Mouse (Mus musculus) forebrain, postnatal 0 days (tissue): ENCODE measurements around the gene Tfdp2. TPM values are rescaled to one million over a fixed set of nuclear protein-coding genes. Genes with fewer than 3 reads are reported as not detected.

Experiments
- ATAC-seq: fragments of 200-750 bp; cut with Nextera tagmentation; 2 replicates; pipeline ENCODE4 v1.8.0; 2017; ENCODE audit warnings: mild to moderate bottlenecking, moderate library complexity
- DNase-seq: peaks from one replicate; pipeline ENCODE4 v3.0.0-alpha.2; 2015
- H3K27ac ChIP-seq: fragments of 300-500 bp; sonication (generic); 2 replicates; pipeline ENCODE4 v1.5.1; 2014; ENCODE audit warnings: low read depth, mild to moderate bottlenecking, antibody characterized with exemption, low read length, moderate library complexity, mixed read lengths
- H3K27me3 ChIP-seq: fragments of 300-500 bp; sonication (generic); 2 replicates; pipeline ENCODE4 v1.6.1; 2014; ENCODE audit warnings: mild to moderate bottlenecking, low read length, mixed read lengths; ENCODE audit not compliant: insufficient read depth
- H3K36me3 ChIP-seq: fragments of 300-500 bp; sonication (generic); 2 replicates; pipeline ENCODE4 v1.6.1; 2014; ENCODE audit warnings: mild to moderate bottlenecking, moderate library complexity; ENCODE audit not compliant: insufficient read depth
- H3K4me1 ChIP-seq: fragments of 300-500 bp; sonication (generic); 2 replicates; pipeline ENCODE4 v1.6.1; 2014; ENCODE audit warnings: antibody characterized with exemption; ENCODE audit not compliant: insufficient read depth
- H3K4me2 ChIP-seq: fragments of 300-500 bp; sonication (generic); 2 replicates; pipeline ENCODE4 v1.6.1; 2014; ENCODE audit warnings: low read depth, mild to moderate bottlenecking, moderate library complexity
- H3K4me3 ChIP-seq: fragments of 300-500 bp; sonication (generic); 2 replicates; pipeline ENCODE4 v1.5.1; 2014; ENCODE audit warnings: low read depth, low read length, mixed read lengths
- H3K9ac ChIP-seq: fragments of 300-500 bp; sonication (generic); 2 replicates; pipeline ENCODE4 v1.6.1; 2014; ENCODE audit warnings: mild to moderate bottlenecking
- H3K9me3 ChIP-seq: fragments of 300-500 bp; sonication (generic); 2 replicates; pipeline ENCODE4 v1.6.1; 2016; ENCODE audit warnings: low read length
- CTCF ChIP-seq: sonication (generic); IDR thresholded peaks from 2 replicates; pipeline ENCODE4 v1.5.1; 2016; ENCODE audit warnings: antibody characterized with exemption, control low read depth, low read depth
- WGBS: fragments of 180-500 bp; shearing (Covaris S2); extraction: QIAGEN DNeasy Blood & Tissue Kit; methylation state at CpG from one replicate; pipeline ENCODE4 v1.1.7; 2014; 5-methylcytosine and 5-hydroxymethylcytosine counted together
- polyA plus RNA-seq: library from polyadenylated mRNA; unstranded; fragments of >200 nt; fragmentation: Nextera tagmentation; extraction: Ambion mirVana; gene quantifications from 2 replicates; pipeline ENCODE4 v1.2.1, GENCODE M21; 2015
- total RNA-seq: library from RNA; depleted of rRNA; stranded (reverse); fragments of >200 nt; gene quantifications from 2 replicates; pipeline ENCODE4 v1.2.3, GENCODE M21; 2014

Tfdp2 gene
- total and polyA plus RNA-seq, 2 experiments from 2014 or later = 16.1 to 21.3 TPM

DNA sequence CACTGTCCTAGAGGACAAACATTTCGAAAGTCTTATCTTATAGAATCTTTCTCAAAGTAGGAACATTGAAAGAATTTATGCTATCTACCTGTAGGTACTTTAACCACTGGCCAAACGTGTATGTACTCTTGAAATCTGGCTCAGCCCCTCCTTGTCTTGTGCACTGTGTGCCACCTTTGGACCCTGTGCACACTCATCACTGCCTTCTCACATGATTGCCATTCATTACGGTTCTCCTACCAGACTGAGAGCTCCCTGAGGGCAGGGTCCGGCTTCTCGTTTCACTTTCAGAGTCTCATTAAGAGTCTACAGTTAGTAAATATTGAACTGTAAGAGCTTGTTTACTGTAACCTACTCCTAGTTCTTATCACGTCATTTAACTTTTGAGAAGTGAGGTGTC, 47.8 kb downstream of the Tfdp2 start:
- Histone ChIP-seq H3K4me2 (no peak overlapping the region), H3K27me3 (no peaks in the 10 kb centered on the region), H3K9me3 (no peaks in the 10 kb centered on the region), H3K4me3 (no peak overlapping the region), H3K36me3 (no peaks in the 10 kb centered on the region), H3K27ac (no peak overlapping the region), H3K9ac (no peak overlapping the region), H3K4me1 (no peaks in the 10 kb centered on the region)
- 91% methylated on average over 6 of the region's 6 CpGs for WGBS
- no peak for TF ChIP-seq CTCF
- DNase-seq = no peak
- ATAC-seq = no peak

DNA sequence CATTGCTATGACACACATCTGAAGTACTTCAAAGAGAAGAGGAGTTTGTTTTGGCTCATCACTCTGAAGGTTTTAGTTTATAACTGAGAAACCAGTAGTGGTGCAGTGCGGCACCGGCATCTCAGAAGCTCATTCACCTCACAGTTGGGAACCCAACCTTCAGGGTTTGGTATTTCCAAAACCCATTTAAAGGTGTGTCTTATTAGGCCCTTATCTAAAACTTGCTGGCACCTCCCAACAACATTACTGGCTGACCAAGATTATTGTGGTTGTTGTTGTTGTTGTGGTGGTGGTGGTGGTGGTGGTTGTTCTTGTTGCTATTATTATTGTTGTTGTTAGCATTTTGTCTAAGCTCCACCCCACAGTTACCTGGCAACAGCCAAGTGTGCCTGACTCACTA, 58.7 kb downstream of the Tfdp2 start:
- H3K27ac ChIP-seq = no peak overlapping the region
- no peak for DNase-seq
- H3K9me3 ChIP-seq = no peaks in the 10 kb centered on the region
- 90% methylated on average over 2 of the region's 2 CpGs for WGBS
- TF ChIP-seq CTCF = no peak
- H3K4me1 ChIP-seq = no peaks in the 10 kb centered on the region
- no peaks in the 10 kb centered on the region for H3K36me3 ChIP-seq
- no peaks in the 10 kb centered on the region for H3K27me3 ChIP-seq
- H3K9ac ChIP-seq = no peak overlapping the region
- no peak overlapping the region for H3K4me3 ChIP-seq
- no peak for ATAC-seq
- H3K4me2 ChIP-seq = no peak overlapping the region

DNA sequence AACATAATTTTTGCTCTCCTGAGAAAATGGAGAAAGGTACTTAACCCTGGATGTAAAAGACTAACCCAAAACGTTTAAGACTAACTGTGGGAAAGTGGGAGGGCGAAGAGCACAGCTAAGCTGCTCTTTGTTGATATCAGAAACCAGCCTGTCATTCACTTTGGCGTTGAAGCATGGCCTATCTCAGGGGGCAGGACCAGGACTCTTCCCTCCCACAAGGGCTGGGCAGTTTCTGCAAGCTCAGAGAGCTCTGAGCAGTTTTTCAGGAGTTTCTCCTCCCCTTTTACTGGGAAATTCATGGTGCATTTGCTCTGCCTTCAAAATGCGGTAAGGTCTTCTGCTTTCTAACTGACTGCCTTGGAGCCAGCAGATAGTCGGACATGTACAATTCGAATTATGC, 62.4 kb downstream of the Tfdp2 start:
- H3K36me3 ChIP-seq = no peaks in the 10 kb centered on the region
- no peaks in the 10 kb centered on the region for H3K27me3 ChIP-seq
- H3K9me3 ChIP-seq = no peaks in the 10 kb centered on the region
- no peak overlapping the region for H3K27ac ChIP-seq
- no peak for ATAC-seq
- TF ChIP-seq CTCF = no peak
- H3K4me2 ChIP-seq = no peak overlapping the region
- no peak for DNase-seq
- H3K4me3 ChIP-seq = 0 out of 2 replicates have a peak overlapping the region, but pooled peaks have one; percentile 49
- 9% methylated on average over 6 of the region's 6 CpGs for WGBS
- H3K9ac ChIP-seq = no peak overlapping the region
- no peaks in the 10 kb centered on the region; the same call in 1 of the 2 replicates for H3K4me1 ChIP-seq

DNA sequence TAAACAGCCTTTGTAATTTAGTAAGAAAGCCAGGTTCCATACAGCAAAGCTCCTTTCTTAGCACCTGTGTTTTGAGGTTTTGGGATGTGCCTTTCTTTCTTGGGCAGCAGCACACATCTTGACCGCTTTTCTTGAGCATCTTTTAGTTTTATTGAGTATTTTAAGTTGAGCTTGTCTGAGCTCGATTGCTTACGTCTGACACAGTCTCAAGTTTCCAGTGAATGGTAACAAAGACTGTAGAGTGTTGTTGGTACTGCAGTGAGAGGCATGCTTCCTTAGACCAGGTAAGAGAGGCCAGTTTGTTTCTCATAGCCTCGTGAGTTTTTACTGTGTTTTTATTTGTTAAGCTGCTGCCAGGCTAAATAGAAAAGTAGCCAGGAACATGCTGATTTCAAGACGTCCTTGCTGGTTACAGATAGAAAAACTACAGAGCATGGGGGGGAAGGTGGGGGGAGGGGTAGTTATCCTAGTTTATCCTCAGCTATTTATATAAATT, 63.0 kb downstream of the Tfdp2 start:
- Histone ChIP-seq H3K27me3 (no peaks in the 10 kb centered on the region), H3K9ac (0 out of 2 replicates have a peak overlapping the region, but pooled peaks have one; percentile 19), H3K27ac (no peak overlapping the region), H3K36me3 (no peaks in the 10 kb centered on the region), H3K9me3 (no peaks in the 10 kb centered on the region), H3K4me1 (no peaks in the 10 kb centered on the region; the same call in 1 of the 2 replicates), H3K4me2 (peak overlapping the region; percentile 47), H3K4me3 (peak overlapping the region; percentile 49)
- peak; percentile 80 for DNase-seq
- WGBS = 3% methylated on average over 5 of the region's 5 CpGs
- ATAC-seq = peak; percentile 91
- TF ChIP-seq CTCF = peak; percentile 21

DNA sequence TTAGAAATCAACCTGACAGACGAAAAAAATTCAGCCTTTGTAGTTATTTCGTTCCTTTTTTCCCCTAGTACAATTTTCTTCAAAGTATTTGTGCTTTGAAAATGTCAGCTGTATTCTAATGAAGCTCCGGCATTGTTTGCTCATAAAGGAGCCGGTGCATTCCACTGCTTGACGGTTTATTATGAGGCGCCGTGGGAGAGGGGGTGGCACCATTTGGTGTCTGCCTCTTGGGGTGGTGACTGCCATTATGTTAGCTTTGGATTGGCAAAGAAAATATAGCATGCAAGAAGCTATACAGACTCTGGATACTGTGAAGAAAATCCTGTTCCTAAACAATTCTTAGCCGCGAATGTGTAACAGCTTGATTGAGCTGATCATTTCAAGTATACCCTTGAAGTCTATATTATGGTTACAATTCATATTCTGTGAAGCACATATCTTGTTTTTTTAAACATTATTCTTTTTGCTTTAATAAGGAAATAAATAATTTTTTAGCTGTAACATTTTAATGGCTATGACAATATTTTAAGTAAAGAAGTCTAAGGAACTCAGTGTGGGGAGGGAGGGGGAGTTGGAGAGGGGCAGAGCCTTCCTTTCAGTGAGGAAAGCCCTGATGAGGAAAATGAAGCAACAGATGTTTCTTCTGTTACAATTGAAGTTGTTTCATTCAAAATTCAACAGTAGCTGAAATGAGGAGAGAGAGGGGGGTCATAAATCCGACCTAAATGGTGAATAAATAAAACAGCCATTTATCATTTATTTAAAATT, 63.9 kb downstream of the Tfdp2 start:
- DNase-seq (peak; percentile 50), ATAC-seq (peak; percentile 84)
- H3K4me3 ChIP-seq = peak overlapping the region; percentile 49
- 1% methylated on average over 10 of the region's 10 CpGs for WGBS
- H3K9me3 ChIP-seq = no peaks in the 10 kb centered on the region
- H3K27me3 ChIP-seq = no peaks in the 10 kb centered on the region
- no peak overlapping the region for H3K27ac ChIP-seq
- H3K36me3 ChIP-seq = no peaks in the 10 kb centered on the region
- no peak for TF ChIP-seq CTCF
- H3K9ac ChIP-seq = peak overlapping the region; percentile 26; the same call in 1 of the 2 replicates
- H3K4me2 ChIP-seq = peak overlapping the region; percentile 47
- H3K4me1 ChIP-seq = no peaks in the 10 kb centered on the region; the same call in 1 of the 2 replicates

DNA sequence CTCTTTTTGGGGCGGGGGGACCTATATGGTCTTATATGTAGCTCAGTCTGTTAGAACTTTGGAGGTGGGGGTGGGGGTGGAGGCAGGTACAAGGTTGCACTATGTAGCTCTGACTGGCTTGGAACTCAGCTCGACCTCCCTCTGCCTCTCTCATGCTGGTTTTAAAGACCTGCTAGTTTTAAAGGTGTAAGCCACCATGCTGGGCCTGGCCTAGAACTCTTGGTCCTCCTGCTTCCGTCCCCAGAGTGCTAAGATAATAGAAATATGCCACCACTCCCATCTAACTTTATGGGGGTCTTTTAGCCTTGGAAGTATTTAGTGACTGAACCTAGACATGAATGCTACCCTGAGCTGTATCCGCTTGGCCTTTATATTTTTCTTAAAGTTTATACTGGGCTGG, 65.0 kb downstream of the Tfdp2 start:
- no peak overlapping the region for H3K4me3 ChIP-seq
- H3K4me2 ChIP-seq = no peak overlapping the region

DNA sequence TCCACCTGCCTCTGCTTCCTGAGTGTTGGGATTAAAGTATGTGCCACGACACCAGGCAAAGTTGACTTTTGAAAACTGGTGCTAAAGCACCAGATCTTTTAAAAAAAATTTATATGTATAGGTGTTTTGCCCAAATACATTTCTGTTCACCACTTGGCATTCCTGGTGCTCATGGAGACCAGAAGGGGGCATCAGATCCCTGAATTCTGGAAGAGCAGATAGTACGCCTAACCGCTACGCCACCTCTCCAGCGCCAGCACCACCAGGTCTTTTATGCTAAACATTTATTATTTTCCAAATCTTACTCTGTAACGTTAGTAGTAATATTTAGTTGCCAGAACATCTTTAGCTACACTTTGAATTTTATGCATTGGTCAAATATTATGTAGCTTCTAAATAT, 65.9 kb downstream of the Tfdp2 start:
- WGBS = 96% methylated on average over 6 of the region's 6 CpGs
- H3K9me3 ChIP-seq = no peaks in the 10 kb centered on the region
- H3K4me3 ChIP-seq = no peak overlapping the region
- no peak overlapping the region for H3K9ac ChIP-seq
- no peak overlapping the region for H3K27ac ChIP-seq
- no peaks in the 10 kb centered on the region; the same call in 1 of the 2 replicates for H3K4me1 ChIP-seq
- ATAC-seq = no peak
- H3K36me3 ChIP-seq = no peaks in the 10 kb centered on the region
- no peak for DNase-seq
- H3K4me2 ChIP-seq = no peak overlapping the region
- no peaks in the 10 kb centered on the region for H3K27me3 ChIP-seq
- TF ChIP-seq CTCF = no peak

More for the DNA sequence above, 65.0 kb downstream of the Tfdp2 start:
- no peak for ATAC-seq
- no peaks in the 10 kb centered on the region for H3K9me3 ChIP-seq
- no peak for TF ChIP-seq CTCF
- H3K4me1 ChIP-seq = no peaks in the 10 kb centered on the region; the same call in 1 of the 2 replicates
- H3K9ac ChIP-seq = no peak overlapping the region
- H3K27ac ChIP-seq = no peak overlapping the region
- H3K36me3 ChIP-seq = no peaks in the 10 kb centered on the region
- WGBS = 72% methylated on average over 4 of the region's 4 CpGs
- H3K27me3 ChIP-seq = no peaks in the 10 kb centered on the region
- no peak for DNase-seq
